16 mouse cellular contexts compared by ENCODE assay signal in genomic region chr5:113630116-113630515, GRCm38 (mm10).
"Had no signal": no experiment of that assay in that cellular context is flagged by ENCODE, and none has a peak within 500 bp of the region (broad histone marks: within the 10 kb centered on the region; RNA-seq: fewer than 3 reads in every experiment).

No protein-coding gene starts in this region.

- H3K4me3 ChIP-seq: kidney, embryonic 15.5 days; limb, embryonic 13.5 days; liver, embryonic 15.5 days; megakaryocyte, embryonic 14.5 days; stomach, embryonic 15.5 days had no signal

- H3K36me3 ChIP-seq: kidney, embryonic 15.5 days; limb, embryonic 13.5 days; liver, embryonic 15.5 days; stomach, embryonic 15.5 days had no signal

- H3K4me2 ChIP-seq: kidney, embryonic 15.5 days; limb, embryonic 13.5 days; liver, embryonic 15.5 days; midbrain, embryonic 11.5 days; stomach, embryonic 15.5 days had no signal

- DNase-seq: kidney, adult 2 months; kidney, postnatal 25 days; layer of hippocampus, adult 9-11 months; layer of hippocampus, postnatal 36 days; right cerebral cortex, postnatal 14 days; thymus, adult 2 months; thymus, postnatal 25 days had no signal

- H3K27me3 ChIP-seq: liver, embryonic 15.5 days; stomach, embryonic 15.5 days had no signal

- H3K27ac ChIP-seq: kidney, embryonic 15.5 days; limb, embryonic 13.5 days; liver, embryonic 15.5 days; macrophage; stomach, embryonic 15.5 days had no signal

- ATAC-seq: intestine, embryonic 16.5 days; midbrain, embryonic 16.5 days had no signal

- H3K9ac ChIP-seq: kidney, embryonic 15.5 days; limb, embryonic 13.5 days; liver, embryonic 15.5 days; stomach, embryonic 15.5 days had no signal

- H3K9me3 ChIP-seq: kidney, embryonic 15.5 days; limb, embryonic 13.5 days; liver, embryonic 15.5 days; megakaryocyte, embryonic 14.5 days; stomach, embryonic 15.5 days had no signal

- H3K4me1 ChIP-seq: liver, embryonic 15.5 days had no signal
